Mouse (Mus musculus) MEL (cell line): ENCODE data around the gene Pnmal1.

Source experiments
- CTCF ChIP-seq, 3 experiments: IDR thresholded peaks in 2 of 3; conservative IDR thresholded peaks in 1 of 3; 2 replicates each; pipeline ENCODE4 v1.5.1; 2011 to 2012; ENCODE audit warnings: low read length in 3 of 3, low read depth in 2 of 3, mild to moderate bottlenecking in 2 of 3, improper control_type of control experiment in 1 of 3, inconsistent platforms in 1 of 3, mixed read lengths in 1 of 3, moderate library complexity in 1 of 3; ENCODE audit not compliant: control insufficient read depth in 1 of 3, insufficient read depth in 1 of 3, poor library complexity in 1 of 3, severe bottlenecking in 1 of 3
- E2F4 ChIP-seq: IDR thresholded peaks from 2 replicates; pipeline ENCODE4 v1.6.1; 2011; ENCODE audit warnings: low read depth, low read length, improper control_type of control experiment, borderline replicate concordance
- EP300 ChIP-seq, 2 experiments: IDR thresholded peaks; 2 replicates each; pipeline ENCODE4 v1.6.1; 2011; ENCODE audit warnings: improper control_type of control experiment in 2 of 2, low read length in 2 of 2, low read depth in 1 of 2, mild to moderate bottlenecking in 1 of 2
- HCFC1 ChIP-seq: IDR thresholded peaks from 2 replicates; pipeline ENCODE4 v1.6.1; 2012; ENCODE audit warnings: low read depth, mild to moderate bottlenecking, inconsistent platforms, low read length, improper control_type of control experiment, moderate library complexity
- MYB ChIP-seq: IDR thresholded peaks from 2 replicates; pipeline ENCODE4 v1.6.1; 2011; ENCODE audit warnings: mild to moderate bottlenecking, low read depth, low read length, improper control_type of control experiment
- MYC ChIP-seq: IDR thresholded peaks from 2 replicates; pipeline ENCODE4 v1.6.1; 2011; ENCODE audit warnings: low read depth, mild to moderate bottlenecking, low read length, improper control_type of control experiment, moderate library complexity
- POLR2A ChIP-seq, 2 experiments: IDR thresholded peaks; 2 replicates each; pipeline ENCODE4 v1.6.1; 2011 to 2012; ENCODE audit warnings: low read length in 2 of 2, mild to moderate bottlenecking in 2 of 2, control low read depth in 1 of 2, improper control_type of control experiment in 1 of 2, low read depth in 1 of 2, moderate library complexity in 1 of 2; ENCODE audit not compliant: control insufficient read depth in 1 of 2, insufficient read depth in 1 of 2, poor library complexity in 1 of 2
- SMC3 ChIP-seq: IDR thresholded peaks from 2 replicates; pipeline ENCODE4 v1.6.1; 2011; ENCODE audit warnings: low read depth, low read length, improper control_type of control experiment
- TCF12 ChIP-seq: IDR thresholded peaks from 2 replicates; pipeline ENCODE4 v1.6.1; 2014; ENCODE audit warnings: low read depth, mild to moderate bottlenecking, inconsistent platforms, low read length, improper control_type of control experiment, moderate library complexity
- USF1 ChIP-seq: IDR thresholded peaks from 2 replicates; pipeline ENCODE4 v1.6.1; 2014; ENCODE audit warnings: low read depth, mild to moderate bottlenecking, inconsistent platforms, low read length, improper control_type of control experiment, moderate library complexity
- ZC3H11A ChIP-seq: IDR thresholded peaks from 2 replicates; pipeline ENCODE4 v1.6.1; 2012; ENCODE audit warnings: low read depth, mild to moderate bottlenecking, inconsistent platforms, low read length, improper control_type of control experiment
- ZKSCAN1 ChIP-seq: IDR thresholded peaks from 2 replicates; pipeline ENCODE4 v1.6.1; 2012; ENCODE audit warnings: low read depth, mild to moderate bottlenecking, inconsistent platforms, low read length, improper control_type of control experiment, moderate library complexity
- ZNF384 ChIP-seq: IDR thresholded peaks from 2 replicates; pipeline ENCODE4 v1.6.1; 2012; ENCODE audit warnings: low read depth, mild to moderate bottlenecking, inconsistent platforms, low read length, improper control_type of control experiment

DNA sequence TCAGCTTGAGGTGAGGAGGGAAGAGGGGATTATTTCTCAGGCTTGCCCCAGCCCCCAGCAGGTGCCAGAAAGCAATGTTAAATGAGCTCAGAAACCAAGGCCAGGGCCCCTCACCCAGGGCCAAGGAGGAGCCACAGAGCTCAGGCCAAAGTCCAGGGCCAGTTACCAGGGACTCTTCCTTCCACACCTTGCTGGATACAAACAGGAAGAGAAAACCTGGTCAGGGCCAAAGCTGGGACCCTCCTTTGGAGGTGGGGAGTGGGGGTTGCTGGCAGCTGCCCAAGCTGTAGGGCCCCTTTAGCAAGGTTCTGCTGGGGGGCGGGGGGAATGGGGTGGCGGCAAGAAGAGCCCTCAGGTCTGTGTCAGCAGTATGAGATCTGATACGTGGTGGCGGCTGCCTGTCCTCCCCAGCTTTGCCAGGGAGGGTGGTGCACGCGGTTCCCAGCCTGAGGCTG, 37.6 kb upstream of the Pnmal1 start:
- no peak for TF ChIP-seq POLR2A (IDR thresholded peaks at IDR 0.05; ENCODE audit: control insufficient read depth in 1 of 2, insufficient read depth in 1 of 2, low read depth in 1 of 2, low read length in 2 of 2, poor library complexity in 1 of 2)
- TF ChIP-seq CTCF (IDR thresholded peaks at IDR 0.05 in 2 of 3, conservative IDR thresholded peaks at IDR 0.05 in 1 of 3; ENCODE audit: control insufficient read depth in 1 of 3, insufficient read depth in 1 of 3, low read depth in 2 of 3, low read length in 3 of 3, poor library complexity in 1 of 3, severe bottlenecking in 1 of 3) = no peak
- no peak for TF ChIP-seq SMC3
- TF ChIP-seq MYB = no peak
- no peak for TF ChIP-seq ZC3H11A
- TF ChIP-seq ZKSCAN1 = no peak
- no peak for TF ChIP-seq EP300 (IDR thresholded peaks at IDR 0.05; ENCODE audit: low read depth in 1 of 2, low read length in 2 of 2)
- no peak for TF ChIP-seq ZNF384
- TF ChIP-seq HCFC1 = no peak
- TF ChIP-seq TCF12 = no peak
- no peak for TF ChIP-seq MYC
- no peak for TF ChIP-seq USF1
- no peak for TF ChIP-seq E2F4
